Mouse (Mus musculus) central nervous system, embryonic 14 days (tissue): ENCODE data around the gene Gja4. TPM values are rescaled to one million over a fixed set of nuclear protein-coding genes. Genes with fewer than 3 reads are reported as not detected.

Experiments
- polyA plus RNA-seq: library from polyadenylated mRNA; depleted of rRNA; stranded (reverse); fragments of >200 nt; gene quantifications from 2 replicates; pipeline ENCODE4 v1.2.3, GENCODE M21; 2012; rRNA removed

Gene Gja4
- 23.2 and 24.1 TPM in 2 replicates for polyA plus RNA-seq

GRCm38 (mm10) chr4:127313861-127314260 lies at the start of gene Gja4:
TSS of gene Gja4 (minus strand) at chr4:127314039.

DNA sequence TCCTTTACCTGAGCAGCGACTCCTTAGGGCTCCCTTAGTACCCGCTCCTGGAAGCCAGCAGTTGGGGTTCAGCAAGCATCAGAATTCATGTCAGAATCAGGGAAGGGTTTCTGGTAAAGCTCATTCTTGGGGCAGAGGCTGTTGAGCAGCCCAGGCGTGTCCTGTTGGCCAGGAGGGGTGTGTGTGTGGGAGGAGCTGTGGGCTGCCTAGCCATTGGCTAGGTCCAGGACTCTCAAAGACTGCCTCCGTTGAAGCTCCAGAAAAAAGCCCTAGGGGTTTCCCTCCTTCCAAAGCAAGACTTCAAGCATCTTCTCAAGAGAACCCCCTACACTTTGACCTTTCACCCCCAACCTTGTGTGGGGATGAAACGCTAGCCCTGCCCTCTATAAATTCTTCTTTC lies 44.2 kb upstream of the Gja4 start, which contains the start of gene Gjb5:
TSS of gene Gjb5 (minus strand) at position 164 of the 400 bp plus-strand sequence.

GRCm38 (mm10) chr4:127353951-127354438 lies 40.2 kb upstream of the Gja4 start, which contains the start of gene Gjb4:
TSS of gene Gjb4 (minus strand) at chr4:127354081.

DNA sequence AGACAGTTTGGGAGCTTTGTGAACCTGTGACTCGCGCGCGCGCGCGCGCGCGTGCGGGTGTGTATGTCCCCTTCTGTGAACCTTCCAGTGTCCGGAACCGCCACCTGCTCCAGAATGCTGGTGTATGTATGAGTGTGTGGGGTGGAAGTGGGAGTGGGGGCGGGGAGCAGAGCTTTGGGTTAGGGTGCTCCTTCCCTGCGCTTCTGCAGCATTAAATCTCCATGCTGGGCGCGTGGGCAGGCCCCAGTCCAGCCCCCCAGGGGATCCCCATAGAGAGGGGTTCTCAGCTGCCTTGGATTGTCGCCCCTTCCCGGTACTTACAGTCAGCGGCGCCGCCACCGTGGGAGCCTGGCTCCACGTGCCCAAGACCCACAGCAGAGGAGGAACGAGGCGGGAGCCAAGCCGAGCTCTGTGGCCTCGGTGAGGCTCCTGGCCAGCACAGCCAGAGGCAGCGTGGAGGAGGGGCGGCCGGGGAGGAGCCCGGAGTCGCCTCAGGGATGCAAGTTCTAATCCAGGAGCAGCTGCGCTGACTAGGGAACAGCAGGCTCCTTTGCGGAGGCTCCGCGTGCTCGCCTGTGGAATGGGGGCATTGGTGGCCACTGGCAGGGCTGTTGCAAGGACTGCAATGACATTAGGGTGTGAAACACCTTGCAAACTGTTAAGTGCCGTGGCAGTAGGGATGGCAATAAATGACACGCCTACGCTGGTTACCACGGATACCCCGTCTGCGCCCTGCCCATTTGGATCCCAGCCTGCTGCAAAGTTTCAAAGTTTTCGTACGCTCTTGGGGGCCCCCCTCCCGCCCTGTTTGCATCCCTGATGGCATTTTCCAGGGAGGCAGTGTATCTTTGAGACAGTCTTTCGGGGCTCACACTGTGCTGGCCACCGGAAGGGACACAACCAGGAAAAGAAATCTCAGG lies 16.6 kb upstream of the Gja4 start, which contains the start of gene Gjb3:
TSS of gene Gjb3 (minus strand) at position 664 of the 920 bp plus-strand sequence.

Other genes starting within 250 kb of the Gja4 start
- 42.3 and 46.6 TPM in 2 replicates for gene Zmym6, start 236.7 kb downstream of the Gja4 start, polyA plus RNA-seq
- 18.7 and 19.1 TPM in 2 replicates for gene Tmem35b, start 190.3 kb downstream of the Gja4 start, polyA plus RNA-seq
- 21.6 and 24.1 TPM in 2 replicates for gene Dlgap3, start 144.8 kb downstream of the Gja4 start, polyA plus RNA-seq
- 31.1 and 31.6 TPM in 2 replicates for gene Smim12, start 70.3 kb downstream of the Gja4 start, polyA plus RNA-seq
- 0.07 and 0.73 TPM in 2 replicates for gene Gjb3, start 16.8 kb upstream of the Gja4 start, polyA plus RNA-seq
- gene Gjb4, start 40.0 kb upstream of the Gja4 start, polyA plus RNA-seq, result 0.07 and 0.23 TPM in 2 replicates
- gene Gjb5, start 44.1 kb upstream of the Gja4 start, polyA plus RNA-seq, result 0.10 and 0.25 TPM in 2 replicates